Mouse (Mus musculus): Measurements from ENCODE around the gene Fgfr2. TPM values are rescaled to one million over a fixed set of nuclear protein-coding genes. Genes with fewer than 3 reads are reported as not detected.

Fgfr2 gene
- polyA plus RNA-seq, 1 experiment from 2014 or later = 169 TPM

GRCm38 (mm10) chr7:132284795-132285194 lies 838.4 kb downstream of the Fgfr2 start:
- no peaks in the 10 kb centered on the region for H3K27me3 ChIP-seq (ENCODE audit: control insufficient read depth, insufficient read depth, low read length)
- peak; percentile 34; the same call in 1 of the 2 replicates for ATAC-seq (ENCODE audit: insufficient number of reproducible peaks, insufficient read depth, low FRiP score, low read depth)
- no peak overlapping the region for H3K9ac ChIP-seq (replicated peaks; ENCODE audit: low read depth, low read length)
- no peaks in the 10 kb centered on the region; the same call in 1 of the 2 replicates for H3K36me3 ChIP-seq (ENCODE audit: control insufficient read depth, insufficient read depth, low read length)
- H3K4me2 ChIP-seq (replicated peaks; ENCODE audit: low read depth, low read length) = no peak overlapping the region
- whole genome bisulfite sequencing = 15% methylated on average over 1 of the region's 1 CpGs
- H3K27ac ChIP-seq (ENCODE audit: low read length) = peak overlapping the region; percentile 68
- H3K9me3 ChIP-seq (ENCODE audit: control insufficient read depth, low read depth, low read length) = no peaks in the 10 kb centered on the region
- H3K4me3 ChIP-seq (ENCODE audit: low read depth, low read length) = no peak overlapping the region
- H3K4me1 ChIP-seq (ENCODE audit: control insufficient read depth, insufficient read depth, low read length) = peaks cover 66% of the 10 kb centered on the region

- no peak overlapping the region for H3K9ac ChIP-seq (replicated peaks; ENCODE audit: low read depth, low read length)
- no peak overlapping the region for H3K4me2 ChIP-seq (replicated peaks; ENCODE audit: low read depth, low read length)
- peaks cover 66% of the 10 kb centered on the region for H3K4me1 ChIP-seq (ENCODE audit: control insufficient read depth, insufficient read depth, low read length)
- H3K27me3 ChIP-seq (ENCODE audit: control insufficient read depth, insufficient read depth, low read length) = no peaks in the 10 kb centered on the region
- H3K9me3 ChIP-seq (ENCODE audit: control insufficient read depth, low read depth, low read length) = no peaks in the 10 kb centered on the region
- ATAC-seq (ENCODE audit: insufficient number of reproducible peaks, insufficient read depth, low FRiP score, low read depth) = no peak
- no peaks in the 10 kb centered on the region; the same call in 1 of the 2 replicates for H3K36me3 ChIP-seq (ENCODE audit: control insufficient read depth, insufficient read depth, low read length)
- no peak overlapping the region for H3K4me3 ChIP-seq (ENCODE audit: low read depth, low read length)
- WGBS = 39% methylated on average over 7 of the region's 7 CpGs
- peak overlapping the region; percentile 67; the same call in 1 of the 2 replicates for H3K27ac ChIP-seq (ENCODE audit: low read length)
Measured at GRCm38 (mm10) chr7:132284048-132284737, 839.0 kb downstream of the Fgfr2 start.

GRCm38 (mm10) chr7:132282576-132282975 lies 840.6 kb downstream of the Fgfr2 start:
- Histone ChIP-seq H3K4me3 (ENCODE audit: low read depth, low read length) (no peak overlapping the region), H3K9ac (replicated peaks; ENCODE audit: low read depth, low read length) (no peak overlapping the region), H3K27me3 (ENCODE audit: control insufficient read depth, insufficient read depth, low read length) (no peaks in the 10 kb centered on the region), H3K4me1 (ENCODE audit: control insufficient read depth, insufficient read depth, low read length) (peaks cover 52% of the 10 kb centered on the region), H3K36me3 (ENCODE audit: control insufficient read depth, insufficient read depth, low read length) (no peaks in the 10 kb centered on the region; the same call in 1 of the 2 replicates), H3K4me2 (replicated peaks; ENCODE audit: low read depth, low read length) (no peak overlapping the region), H3K9me3 (ENCODE audit: control insufficient read depth, low read depth, low read length) (no peaks in the 10 kb centered on the region), H3K27ac (ENCODE audit: low read length) (no peak overlapping the region)
- WGBS = 94% methylated on average over 2 of the region's 2 CpGs
- no peak for ATAC-seq (ENCODE audit: insufficient number of reproducible peaks, insufficient read depth, low FRiP score, low read depth)

GRCm38 (mm10) chr7:132282161-132282560 lies 841.0 kb downstream of the Fgfr2 start:
- H3K4me1 ChIP-seq (ENCODE audit: control insufficient read depth, insufficient read depth, low read length) = peaks cover 48% of the 10 kb centered on the region
- H3K36me3 ChIP-seq (ENCODE audit: control insufficient read depth, insufficient read depth, low read length) = no peaks in the 10 kb centered on the region; the same call in 1 of the 2 replicates
- no peaks in the 10 kb centered on the region for H3K9me3 ChIP-seq (ENCODE audit: control insufficient read depth, low read depth, low read length)
- H3K27ac ChIP-seq (ENCODE audit: low read length) = no peak overlapping the region
- H3K9ac ChIP-seq (replicated peaks; ENCODE audit: low read depth, low read length) = no peak overlapping the region
- H3K4me3 ChIP-seq (ENCODE audit: low read depth, low read length) = no peak overlapping the region
- 90% methylated on average over 3 of the region's 3 CpGs for WGBS
- H3K4me2 ChIP-seq (replicated peaks; ENCODE audit: low read depth, low read length) = no peak overlapping the region
- no peak for ATAC-seq (ENCODE audit: insufficient number of reproducible peaks, insufficient read depth, low FRiP score, low read depth)
- no peaks in the 10 kb centered on the region for H3K27me3 ChIP-seq (ENCODE audit: control insufficient read depth, insufficient read depth, low read length)

GRCm38 (mm10) chr7:132281753-132282152 lies 841.4 kb downstream of the Fgfr2 start:
- no peak for ATAC-seq (ENCODE audit: insufficient number of reproducible peaks, insufficient read depth, low FRiP score, low read depth)
- no peak overlapping the region for H3K27ac ChIP-seq (ENCODE audit: low read length)

GRCm38 (mm10) chr7:132278658-132279057 lies 844.5 kb downstream of the Fgfr2 start:
- H3K4me1 ChIP-seq (ENCODE audit: control insufficient read depth, insufficient read depth, low read length) = peaks cover 13% of the 10 kb centered on the region; the same call in 1 of the 2 replicates
- 0 out of 2 replicates have a peak, but pooled peaks cover 2% of the 10 kb centered on the region for H3K9me3 ChIP-seq (ENCODE audit: control insufficient read depth, low read depth, low read length)
- ATAC-seq (ENCODE audit: insufficient number of reproducible peaks, insufficient read depth, low FRiP score, low read depth) = no peak
- H3K27me3 ChIP-seq (ENCODE audit: control insufficient read depth, insufficient read depth, low read length) = no peaks in the 10 kb centered on the region
- H3K9ac ChIP-seq (replicated peaks; ENCODE audit: low read depth, low read length) = no peak overlapping the region
- H3K4me3 ChIP-seq (ENCODE audit: low read depth, low read length) = no peak overlapping the region
- no peak overlapping the region for H3K4me2 ChIP-seq (replicated peaks; ENCODE audit: low read depth, low read length)
- WGBS = 58% methylated on average over 3 of the region's 3 CpGs
- no peaks in the 10 kb centered on the region; the same call in 1 of the 2 replicates for H3K36me3 ChIP-seq (ENCODE audit: control insufficient read depth, insufficient read depth, low read length)
- H3K27ac ChIP-seq (ENCODE audit: low read length) = no peak overlapping the region

More at GRCm38 (mm10) chr7:132281753-132282152, 841.4 kb downstream of the Fgfr2 start:
- Histone ChIP-seq H3K9ac (replicated peaks; ENCODE audit: low read depth, low read length) (no peak overlapping the region), H3K4me1 (ENCODE audit: control insufficient read depth, insufficient read depth, low read length) (peaks cover 44% of the 10 kb centered on the region), H3K36me3 (ENCODE audit: control insufficient read depth, insufficient read depth, low read length) (no peaks in the 10 kb centered on the region; the same call in 1 of the 2 replicates), H3K4me2 (replicated peaks; ENCODE audit: low read depth, low read length) (no peak overlapping the region), H3K9me3 (ENCODE audit: control insufficient read depth, low read depth, low read length) (no peaks in the 10 kb centered on the region), H3K27me3 (ENCODE audit: control insufficient read depth, insufficient read depth, low read length) (no peaks in the 10 kb centered on the region), H3K4me3 (ENCODE audit: low read depth, low read length) (no peak overlapping the region)
- 72% methylated on average over 4 of the region's 4 CpGs for WGBS

GRCm38 (mm10) chr7:132276287-132276686 lies 846.9 kb downstream of the Fgfr2 start:
- Histone ChIP-seq H3K4me1 (ENCODE audit: control insufficient read depth, insufficient read depth, low read length) (no peaks in the 10 kb centered on the region), H3K4me2 (replicated peaks; ENCODE audit: low read depth, low read length) (no peak overlapping the region), H3K4me3 (ENCODE audit: low read depth, low read length) (no peak overlapping the region), H3K27ac (ENCODE audit: low read length) (no peak overlapping the region), H3K9ac (replicated peaks; ENCODE audit: low read depth, low read length) (no peak overlapping the region), H3K27me3 (ENCODE audit: control insufficient read depth, insufficient read depth, low read length) (no peaks in the 10 kb centered on the region), H3K36me3 (ENCODE audit: control insufficient read depth, insufficient read depth, low read length) (no peaks in the 10 kb centered on the region; the same call in 1 of the 2 replicates), H3K9me3 (ENCODE audit: control insufficient read depth, low read depth, low read length) (0 out of 2 replicates have a peak, but pooled peaks cover 3% of the 10 kb centered on the region)
- no peak for ATAC-seq (ENCODE audit: insufficient number of reproducible peaks, insufficient read depth, low FRiP score, low read depth)
- 86% methylated on average over 5 of the region's 5 CpGs for WGBS

GRCm38 (mm10) chr7:132273741-132274513 lies 849.2 kb downstream of the Fgfr2 start:
- 62% methylated on average over 2 of the region's 2 CpGs for WGBS
- no peak for ATAC-seq (ENCODE audit: insufficient number of reproducible peaks, insufficient read depth, low FRiP score, low read depth)
- Histone ChIP-seq H3K4me2 (replicated peaks; ENCODE audit: low read depth, low read length) (no peak overlapping the region), H3K9ac (replicated peaks; ENCODE audit: low read depth, low read length) (no peak overlapping the region), H3K4me3 (ENCODE audit: low read depth, low read length) (no peak overlapping the region), H3K36me3 (ENCODE audit: control insufficient read depth, insufficient read depth, low read length) (peaks cover 13% of the 10 kb centered on the region; the same call in 1 of the 2 replicates), H3K27me3 (ENCODE audit: control insufficient read depth, insufficient read depth, low read length) (no peaks in the 10 kb centered on the region), H3K27ac (ENCODE audit: low read length) (no peak overlapping the region), H3K9me3 (ENCODE audit: control insufficient read depth, low read depth, low read length) (0 out of 2 replicates have a peak, but pooled peaks cover 3% of the 10 kb centered on the region), H3K4me1 (ENCODE audit: control insufficient read depth, insufficient read depth, low read length) (no peaks in the 10 kb centered on the region)

All from stomach, embryonic 14.5 days (tissue).